Mouse (Mus musculus): ENCODE measurements around the gene Wdr72. TPM values are rescaled to one million over a fixed set of nuclear protein-coding genes. Genes with fewer than 3 reads are reported as not detected.

Wdr72 gene
- under 1 TPM; 0.09 to 0.14 TPM for total RNA-seq (2021)
- long read RNA-seq, experiment 1, result 0 reads
- long read RNA-seq, experiment 2, result 0 reads

DNA sequence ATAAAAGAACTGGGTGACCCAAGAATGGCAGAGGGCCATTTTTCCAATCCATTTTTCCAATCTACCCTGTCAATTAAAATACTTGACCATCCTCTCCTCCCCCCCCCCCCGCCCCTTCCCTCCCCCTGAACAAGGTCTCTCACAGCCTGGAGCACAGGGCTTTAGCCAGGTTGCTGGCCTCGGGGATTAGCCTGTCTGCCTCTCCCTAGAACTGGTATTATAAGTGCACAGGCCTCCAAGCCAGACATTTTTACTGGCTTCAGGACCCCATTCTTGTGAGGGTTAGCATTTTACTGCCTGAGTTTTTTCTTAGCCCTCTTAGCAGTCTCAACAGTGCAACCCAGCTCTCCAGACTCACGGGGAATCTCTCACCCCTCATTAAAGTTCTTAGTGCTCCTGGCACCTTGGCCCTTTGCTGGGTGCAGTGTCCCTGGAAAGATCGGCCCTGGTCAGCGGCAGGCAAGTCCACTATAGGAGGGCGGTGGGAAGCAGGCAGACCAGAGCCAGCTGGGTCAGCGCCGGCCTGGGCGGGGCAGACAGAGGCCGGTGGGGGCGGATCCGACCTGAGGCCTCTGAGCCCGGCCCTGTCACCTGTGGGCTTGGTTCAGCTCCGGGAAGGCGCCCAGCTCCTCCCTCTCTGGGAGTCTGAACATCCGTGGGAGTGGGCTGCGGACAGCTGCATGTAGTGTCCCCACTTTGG is at the start of gene Wdr72:
Gene Wdr72 (plus strand): TSS at position 596 of the 700 bp plus-strand sequence.
- peak; percentile 9 for DNase-seq

DNA sequence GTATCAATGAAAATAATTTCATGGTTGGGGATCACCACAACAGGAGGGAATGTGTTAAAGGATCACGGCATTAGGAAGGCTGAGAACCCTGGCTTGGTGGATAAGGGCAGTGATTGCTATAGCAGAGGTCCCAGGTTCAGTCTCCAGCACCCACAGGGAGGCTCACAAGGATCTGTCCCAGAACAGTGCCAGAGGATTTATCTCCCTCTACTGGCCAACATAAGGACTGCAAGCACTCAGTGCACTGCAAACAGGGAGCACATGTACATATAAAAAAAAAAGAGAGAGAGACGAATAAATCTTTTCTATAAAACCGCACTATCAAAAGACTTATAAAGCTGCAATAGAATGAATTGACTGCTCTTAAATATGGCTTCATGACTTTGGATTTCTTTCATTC is 43.9 kb upstream of the Wdr72 start:
- no peak for DNase-seq

DNA sequence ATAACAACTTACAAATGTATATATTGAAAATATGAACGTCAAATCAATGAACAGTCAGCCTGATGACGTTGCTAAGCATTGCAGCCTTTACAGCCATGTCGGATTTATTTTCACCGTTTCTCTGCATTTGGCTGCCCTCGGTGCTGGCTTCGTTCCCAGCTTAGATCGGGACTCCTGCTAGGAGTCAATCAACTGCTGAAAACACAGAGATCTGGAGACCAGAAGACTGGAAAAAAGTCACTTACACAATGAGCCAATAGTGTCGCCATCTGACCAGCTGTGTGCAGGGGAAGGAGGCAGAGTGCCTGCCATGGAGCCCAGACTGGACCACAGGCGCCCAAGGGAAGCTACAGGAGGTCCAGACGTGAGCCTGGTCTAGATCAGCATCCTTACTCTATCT is 43.4 kb upstream of the Wdr72 start:
- DNase-seq, result no peak

DNA sequence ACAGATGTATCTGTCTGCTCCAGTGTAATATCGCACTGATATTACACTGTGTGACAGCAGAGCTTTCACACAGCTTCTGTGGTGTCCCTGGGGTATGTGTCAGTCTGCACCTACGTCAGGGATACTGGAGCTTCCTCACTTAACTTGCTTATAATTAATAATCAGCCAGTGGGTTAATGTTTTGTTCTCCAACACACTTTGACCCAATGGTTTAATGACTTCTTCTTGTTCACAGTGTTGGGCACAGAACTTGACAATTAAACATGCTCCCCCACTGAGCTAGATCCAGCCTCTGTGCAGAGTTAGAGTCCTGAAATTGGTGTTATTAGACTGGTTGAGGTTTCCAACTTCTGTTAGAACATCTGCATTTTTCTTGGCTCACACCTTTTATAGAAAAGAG is 34.2 kb upstream of the Wdr72 start:
- no peak for DNase-seq

DNA sequence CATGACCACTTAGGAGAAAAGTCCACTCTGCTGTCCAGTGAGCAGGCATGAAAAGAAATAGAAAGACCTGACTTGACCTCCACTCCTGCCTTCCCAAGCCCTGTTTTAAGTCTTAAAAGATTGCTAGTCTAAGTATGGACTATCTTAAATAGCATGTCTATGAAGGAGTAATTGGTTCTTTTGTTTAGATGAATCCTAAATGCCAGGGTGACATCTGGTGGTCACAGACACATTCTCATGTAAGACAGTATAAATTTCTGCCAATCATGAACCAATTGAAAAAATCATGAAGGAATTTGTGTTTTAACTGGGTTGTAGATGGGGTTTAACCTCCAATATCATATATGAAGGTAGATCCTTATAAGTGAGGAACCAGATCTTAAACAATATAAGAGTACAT is 31.7 kb upstream of the Wdr72 start:
- no peak for DNase-seq

DNA sequence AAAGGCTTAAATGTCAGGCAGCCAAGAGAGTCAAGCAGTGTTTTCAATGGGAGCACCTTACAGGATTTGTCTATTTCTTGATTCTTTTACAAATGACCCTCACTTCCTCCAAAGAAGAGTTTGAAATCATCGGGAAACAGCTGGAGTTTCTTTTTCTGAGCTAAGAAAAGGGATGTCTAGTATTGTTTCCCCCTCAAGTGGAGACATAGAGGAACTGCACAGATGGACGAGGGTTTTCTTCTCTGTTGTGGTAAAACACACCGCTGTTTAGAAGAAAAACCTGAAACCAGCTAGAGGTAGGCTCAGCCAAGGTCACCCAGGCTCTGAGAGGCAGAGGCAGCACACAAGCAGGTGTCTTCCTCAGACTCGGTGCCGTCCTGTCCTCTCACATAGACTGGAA is 29.9 kb upstream of the Wdr72 start:
- DNase-seq, result no peak

DNA sequence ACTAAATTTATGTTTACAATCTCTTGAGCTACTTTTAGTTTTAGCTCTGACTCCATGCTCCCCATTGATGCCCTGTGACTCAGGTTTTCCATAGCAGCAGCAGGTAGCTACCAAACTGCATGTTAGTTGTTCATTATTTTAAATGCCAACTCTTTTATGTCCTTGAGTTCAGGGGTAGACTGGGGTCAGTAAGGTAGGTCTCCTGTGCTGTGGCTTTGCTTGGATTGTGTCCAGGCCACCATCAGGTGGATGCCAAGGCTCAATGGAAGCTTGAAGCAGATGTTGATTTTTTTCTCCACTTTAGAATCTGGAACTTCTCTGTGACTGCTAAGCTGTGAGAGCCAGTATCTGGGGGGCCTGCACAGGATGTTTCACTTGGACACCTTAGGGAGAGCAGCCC is 8.6 kb upstream of the Wdr72 start:
- DNase-seq, result no peak

DNA sequence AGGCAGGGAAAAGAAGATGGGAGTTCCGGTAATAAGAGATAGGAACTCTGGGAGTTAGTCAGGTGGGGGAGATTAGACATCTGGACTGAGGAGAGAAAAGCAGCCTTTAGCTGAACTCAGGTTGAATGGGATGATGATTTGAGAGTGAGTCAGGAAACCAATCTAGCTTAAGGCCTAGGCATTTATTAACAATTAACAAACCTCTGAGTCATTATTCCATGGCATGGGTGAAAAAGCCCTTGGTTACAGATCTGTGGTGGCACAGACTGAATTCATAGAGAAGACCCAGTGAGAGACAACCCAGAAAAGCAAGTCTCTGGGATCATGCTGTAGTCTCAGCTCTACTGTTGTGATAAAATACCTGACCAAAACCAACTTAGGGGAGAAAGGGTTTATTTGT is 7.5 kb upstream of the Wdr72 start:
- no peak for DNase-seq

DNA sequence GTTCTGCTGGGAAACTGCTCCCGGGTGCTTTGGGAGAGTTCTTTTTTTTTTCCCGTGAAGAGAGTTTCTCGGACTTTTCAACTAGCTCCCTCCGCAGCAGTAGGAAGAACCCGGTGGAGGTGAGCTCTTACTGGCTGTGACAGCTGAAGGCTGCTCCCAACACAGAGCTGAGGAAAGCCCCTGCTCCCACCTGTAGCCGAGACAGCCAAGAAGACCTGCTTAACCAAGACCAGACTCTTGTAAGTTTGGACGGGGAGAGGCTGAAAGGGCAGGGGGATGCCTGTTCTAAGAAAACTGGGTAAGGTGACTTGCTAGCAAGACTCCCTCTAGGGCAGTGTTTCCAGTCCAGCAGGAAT is 283 bp downstream of the Wdr72 start:
- DNase-seq, result no peak

DNA sequence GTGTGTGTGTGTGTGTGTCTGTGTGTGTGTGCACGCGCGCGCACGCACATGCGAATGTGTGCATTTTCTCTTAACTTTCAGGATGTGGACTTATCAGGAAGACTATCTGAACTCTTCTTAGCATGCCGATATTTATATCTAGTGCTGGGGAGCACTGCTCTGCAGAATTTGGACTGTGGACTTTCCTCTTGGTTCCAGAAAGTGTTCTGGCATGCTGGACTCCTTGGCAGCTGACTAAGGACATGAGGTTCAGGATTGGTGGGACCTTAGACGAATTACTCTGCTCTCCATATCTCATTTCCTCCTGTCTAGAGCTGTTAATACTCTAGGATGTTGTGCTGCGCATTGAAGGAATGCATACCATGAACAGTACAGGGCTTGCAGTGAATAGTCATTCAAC is 2.4 kb downstream of the Wdr72 start:
- no peak for DNase-seq

DNA sequence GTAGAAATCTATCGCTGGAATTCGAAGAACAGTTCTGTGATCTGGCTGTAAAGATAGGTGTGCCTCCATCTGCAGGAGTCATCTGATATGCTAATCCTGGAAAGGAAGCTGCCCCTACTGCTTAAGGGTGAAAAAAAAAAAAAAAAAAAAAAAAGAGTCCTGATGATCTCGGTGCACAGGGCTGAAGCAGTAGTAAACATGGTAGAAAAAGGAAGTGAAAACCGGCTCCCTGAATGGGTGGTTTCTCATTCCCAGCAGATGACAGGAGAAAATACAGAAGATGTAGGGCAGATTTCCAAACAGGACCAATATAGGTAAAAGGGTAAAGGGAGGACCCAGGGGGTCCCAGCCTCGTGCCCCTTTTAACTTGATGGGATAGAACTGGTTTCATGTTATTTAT is 16.1 kb downstream of the Wdr72 start:
- no peak for DNase-seq

DNA sequence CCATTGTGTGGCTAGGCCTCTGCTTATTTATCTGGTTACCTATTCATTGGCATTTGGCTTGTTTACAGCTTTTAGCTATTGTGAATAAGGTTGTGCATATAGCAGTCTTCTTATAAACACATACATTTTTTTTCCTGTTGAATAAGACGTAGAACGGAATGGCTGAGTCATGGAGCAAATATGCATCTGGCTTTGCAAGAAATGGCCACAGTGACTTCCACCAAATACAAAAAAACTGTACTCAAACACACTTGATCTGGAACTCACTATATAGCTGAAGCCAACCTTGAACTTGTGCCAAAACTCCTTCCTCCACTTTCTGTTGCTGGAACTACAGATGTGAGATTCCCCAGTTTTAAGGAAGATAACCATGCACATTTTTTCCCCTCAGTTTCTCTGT is 23.9 kb downstream of the Wdr72 start:
- DNase-seq, result no peak

DNA sequence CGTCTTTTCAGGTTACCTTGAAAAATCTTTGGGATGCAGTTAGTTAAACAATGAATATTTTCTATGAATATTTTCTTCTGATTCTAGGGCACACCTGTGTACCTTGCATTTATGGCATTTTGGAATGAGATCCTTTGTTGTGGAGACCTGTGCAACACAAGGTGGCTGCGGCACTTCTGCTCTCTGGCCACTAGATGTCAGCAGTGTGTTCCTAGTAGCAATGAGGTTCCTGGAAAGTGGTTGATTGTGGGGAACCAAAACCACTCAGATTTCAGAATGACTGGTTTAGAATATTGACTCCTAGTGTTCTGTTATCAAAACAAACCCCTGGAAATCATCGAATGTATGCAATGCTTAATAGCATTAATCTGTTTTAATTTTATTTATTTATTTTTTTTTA is 31.7 kb downstream of the Wdr72 start:
- peak; percentile 40 for DNase-seq

DNA sequence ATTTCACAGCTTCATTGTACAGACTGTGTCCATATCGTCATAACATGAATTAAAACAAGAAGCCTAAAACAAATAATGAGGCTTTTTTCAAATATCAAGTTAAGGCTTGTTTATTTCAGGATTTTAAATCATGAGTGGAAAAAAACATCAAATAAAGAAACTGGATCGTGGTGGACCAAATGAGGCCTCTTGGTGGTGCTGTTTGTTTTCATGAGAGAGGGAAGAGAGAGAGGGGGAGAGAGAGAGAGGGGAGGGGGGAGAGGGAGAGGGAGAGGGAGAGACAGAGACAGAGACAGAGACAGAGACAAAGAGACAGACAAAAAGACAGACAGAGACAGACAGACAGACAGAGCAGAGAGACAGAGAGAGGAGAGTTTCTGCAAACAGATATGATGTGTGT is 32.5 kb downstream of the Wdr72 start:
- DNase-seq, result no peak

DNA sequence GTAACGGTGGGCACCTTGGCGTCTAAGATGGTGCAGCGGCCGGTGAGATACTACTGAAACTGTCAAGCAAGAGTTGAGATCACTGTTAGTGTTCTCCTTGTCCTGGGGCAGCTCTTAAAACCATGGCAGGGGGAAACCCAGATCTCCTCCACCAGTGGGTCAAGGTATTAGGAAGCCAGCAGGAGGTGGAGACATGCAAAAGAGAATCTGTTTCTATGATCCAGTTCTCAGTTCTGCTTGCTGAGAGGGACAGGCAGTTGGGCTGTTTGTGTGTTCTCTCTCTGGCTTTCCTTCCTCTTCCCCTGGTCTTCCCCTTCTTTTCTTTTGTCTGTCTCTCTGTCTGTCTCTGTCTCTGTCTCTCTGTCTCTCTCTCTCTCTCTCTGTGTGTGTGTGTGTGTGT is 35.0 kb downstream of the Wdr72 start:
- DNase-seq, result no peak

DNA sequence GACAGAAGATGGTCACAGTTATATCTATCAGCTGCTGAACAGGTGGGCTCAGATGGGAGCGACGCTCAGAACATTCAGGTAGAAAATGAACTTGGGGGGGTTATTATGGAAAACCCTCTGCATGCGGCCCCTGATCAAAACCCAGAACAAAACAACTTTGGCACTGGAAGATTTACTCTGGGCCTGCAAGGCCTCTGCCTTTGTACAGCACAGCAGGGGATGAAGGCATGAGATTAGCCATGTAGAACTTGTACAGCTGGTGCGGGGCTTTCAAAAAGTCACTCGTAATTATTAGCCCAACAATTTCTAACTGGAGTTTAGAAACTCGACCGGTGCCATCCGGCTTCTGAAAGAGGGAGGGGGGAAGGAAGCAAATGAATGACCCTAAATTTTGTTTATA is 38.1 kb downstream of the Wdr72 start:
- no peak for DNase-seq

DNA sequence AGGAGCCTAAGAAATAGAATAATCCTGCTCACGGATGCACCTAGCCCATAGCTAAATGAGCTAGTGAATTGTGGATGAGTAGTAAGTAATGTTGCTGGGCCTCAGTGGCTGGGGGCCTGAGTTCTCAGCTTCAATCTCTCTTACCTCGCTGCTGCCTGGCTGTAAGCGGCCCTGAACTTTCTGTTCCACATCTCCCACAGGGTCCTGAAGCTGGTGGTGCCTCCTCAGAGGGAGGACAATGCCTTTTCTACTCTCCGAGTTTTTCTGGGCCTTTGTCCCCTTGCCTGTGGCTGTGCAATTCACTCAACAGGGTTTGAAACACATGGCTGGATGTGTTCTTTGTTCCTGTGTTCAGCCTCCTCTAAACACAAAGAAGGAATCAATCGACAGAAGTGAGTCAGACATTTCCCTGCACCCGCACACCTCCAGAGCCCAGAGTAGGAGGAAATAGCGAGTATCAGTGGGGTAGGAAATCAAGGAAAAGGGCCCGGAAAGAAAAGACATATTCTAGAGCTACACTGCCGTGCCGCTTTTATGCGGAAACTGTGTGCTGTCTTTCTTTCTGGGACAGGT is 50.3 kb downstream of the Wdr72 start:
- DNase-seq, result no peak

DNA sequence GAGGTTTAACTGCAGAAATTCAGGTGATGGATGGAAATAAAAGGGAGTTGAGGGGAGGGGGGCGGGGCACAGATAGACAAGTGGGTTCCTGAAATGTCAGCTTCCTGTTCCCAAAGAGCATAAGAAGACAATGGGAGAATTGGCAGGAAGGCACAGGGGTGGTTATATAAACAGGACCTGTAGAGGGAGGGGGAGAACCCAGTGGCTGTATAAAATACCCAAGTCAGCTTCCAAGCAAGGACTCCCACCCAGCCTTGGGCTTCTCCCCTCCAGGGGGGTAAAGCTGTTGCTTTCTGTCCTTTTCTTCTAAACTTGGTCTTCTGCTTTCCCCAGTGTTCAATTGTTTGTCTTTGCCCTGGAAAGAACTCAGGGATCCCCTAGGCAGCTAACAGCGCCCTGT is 55.5 kb downstream of the Wdr72 start:
- no peak for DNase-seq

DNA sequence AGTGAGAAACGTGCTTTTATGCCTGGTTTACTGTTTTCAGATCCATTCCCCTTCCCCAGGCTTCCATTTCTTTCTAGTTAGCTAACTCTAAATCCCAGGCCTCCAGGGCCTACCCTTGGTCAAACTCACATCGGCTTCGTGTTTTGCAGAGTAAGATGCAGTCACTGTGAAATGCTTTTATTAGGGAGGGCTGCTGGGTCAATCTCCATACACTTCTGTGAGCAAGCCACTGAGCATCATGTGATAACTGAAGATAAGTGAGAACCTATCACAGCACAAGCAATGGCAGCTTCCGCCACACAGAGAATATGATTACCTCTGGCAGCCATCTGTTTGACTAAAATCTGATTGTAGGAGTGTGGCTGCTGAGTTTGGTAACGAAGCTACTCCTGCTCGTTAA is 59.7 kb downstream of the Wdr72 start:
- no peak for DNase-seq

DNA sequence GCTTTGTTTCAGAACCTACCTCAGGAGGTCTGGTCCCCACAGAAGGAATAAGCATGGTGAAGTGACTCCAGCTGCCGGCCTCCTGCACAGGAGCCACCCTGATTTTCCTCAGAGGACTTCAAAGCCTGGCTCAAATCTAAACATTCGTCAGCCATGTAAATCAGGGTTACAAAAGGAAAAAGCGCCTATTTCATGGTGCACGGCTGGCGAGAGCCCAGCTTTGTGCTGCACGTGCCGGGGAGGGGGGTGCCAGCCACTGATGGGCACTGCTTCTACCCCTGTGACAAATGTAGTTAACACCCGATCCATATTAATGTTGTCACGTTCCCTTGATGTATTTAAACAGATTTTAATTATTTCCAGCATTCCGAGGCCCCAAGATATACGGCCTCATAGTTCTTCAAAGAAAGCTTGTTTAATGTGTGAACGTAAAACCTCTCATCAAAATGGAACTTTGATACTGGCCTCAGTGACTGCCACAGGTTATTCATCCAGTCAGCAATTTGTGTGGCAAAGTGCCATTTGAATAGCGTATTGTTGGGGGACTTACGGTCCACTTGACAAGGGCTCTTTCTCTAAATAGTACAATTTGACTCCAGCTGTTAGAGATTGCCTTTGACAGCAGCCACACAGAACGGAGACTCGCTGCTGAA is 76.7 kb downstream of the Wdr72 start:
- DNase-seq, result no peak

DNA sequence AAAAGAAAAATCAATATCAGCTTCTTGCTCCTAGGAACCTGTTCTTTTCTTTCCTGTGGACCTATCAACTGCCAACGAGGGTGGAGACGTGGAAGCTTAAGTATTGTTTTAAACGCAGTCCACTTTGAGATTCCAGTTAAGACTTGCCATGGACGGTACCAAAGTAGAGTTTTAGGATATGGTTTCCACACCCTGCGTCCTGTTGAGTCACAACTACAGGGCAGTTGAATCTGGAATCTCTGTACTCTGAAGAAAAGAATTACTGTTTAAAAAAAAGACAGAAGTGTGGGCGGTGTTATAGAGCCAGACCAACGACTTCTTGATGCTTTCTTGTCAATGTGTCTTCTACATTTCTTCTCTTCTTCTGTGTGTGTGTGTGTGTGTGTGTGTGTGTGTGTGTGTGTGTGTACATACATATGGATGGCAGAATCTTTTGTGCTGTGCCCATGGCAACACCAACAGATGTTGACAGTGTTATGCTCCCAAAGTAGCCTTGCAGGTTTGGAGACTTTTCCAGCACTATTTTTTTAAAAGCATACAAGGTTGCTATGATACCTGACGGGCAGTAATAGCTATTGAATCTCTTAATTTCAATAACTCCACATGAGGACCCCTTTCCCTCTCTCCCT is 77.4 kb downstream of the Wdr72 start:
- DNase-seq, result no peak

DNA sequence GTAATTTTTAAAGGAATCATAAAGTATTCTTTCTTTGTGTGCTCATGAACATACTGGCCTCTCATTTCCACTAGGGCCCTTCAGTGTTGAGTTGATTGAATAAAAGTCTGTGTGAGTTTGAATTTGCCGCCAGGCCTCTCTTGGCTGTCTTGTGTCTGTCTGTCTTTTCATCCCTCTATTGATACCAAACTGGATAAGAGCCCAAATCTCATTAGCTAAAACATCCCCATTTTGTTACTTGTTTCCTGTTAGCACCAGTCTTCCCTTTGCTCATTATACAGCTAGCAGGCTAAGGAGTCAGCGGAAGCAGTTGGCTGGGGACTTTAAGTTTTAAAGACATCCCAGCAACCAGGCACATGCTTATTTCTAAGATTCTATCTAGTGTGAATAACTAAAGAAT is 84.7 kb downstream of the Wdr72 start:
- no peak for DNase-seq

DNA sequence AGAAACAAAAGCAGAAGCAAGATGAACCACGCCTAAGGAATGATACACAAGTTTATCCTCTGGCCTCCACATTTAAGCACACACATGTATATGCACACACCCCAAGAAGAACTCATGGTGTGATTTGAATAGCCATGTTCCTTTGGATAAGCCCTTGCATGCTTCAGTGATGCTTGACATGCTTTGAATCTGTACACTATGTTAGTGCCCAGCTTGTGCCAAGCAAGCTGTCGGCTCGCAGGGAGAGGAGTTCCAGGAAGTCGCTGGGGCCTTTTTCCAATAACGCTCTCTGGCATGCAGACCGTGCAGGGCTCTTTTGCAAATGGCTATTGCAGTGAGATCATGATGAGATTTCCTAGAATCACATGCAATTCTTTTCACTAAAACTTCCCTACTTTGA is 118.1 kb downstream of the Wdr72 start:
- no peak for DNase-seq

DNA sequence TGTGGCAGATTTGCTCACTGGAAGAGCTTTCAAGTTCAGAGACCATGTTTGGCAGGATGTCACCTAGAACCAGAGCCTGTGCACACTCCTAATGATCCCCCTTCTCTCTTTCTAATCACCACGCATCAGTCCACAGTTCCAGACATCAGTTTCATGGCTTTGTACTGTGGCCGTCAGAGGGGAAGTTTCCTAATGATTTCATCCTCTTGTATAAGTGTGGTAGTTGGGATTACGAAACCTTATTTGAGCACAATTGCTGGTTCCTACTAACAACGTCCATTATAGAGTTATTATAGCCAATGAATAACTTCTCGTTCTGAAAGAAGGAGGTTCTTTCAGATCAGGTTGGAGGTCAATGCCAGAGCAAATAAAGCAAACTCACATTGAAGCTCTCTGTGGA is 131.1 kb downstream of the Wdr72 start:
- no peak for DNase-seq

Data from gastrocnemius, postnatal 10 days (tissue).